Mouse (Mus musculus) inflammation-experienced regulatory T-cells, adult 6 months (primary cell): Measurements from ENCODE around the gene Wnk2. TPM values are rescaled to one million over a fixed set of nuclear protein-coding genes. Genes with fewer than 3 reads are reported as not detected.

Experiments used
- ATAC-seq: one replicate; pipeline ENCODE4 v1.8.0; 2017
- polyA plus RNA-seq, 3 experiments: library from polyadenylated mRNA; unstranded; fragments of 100-300 nt; shearing (Covaris generic); gene quantifications; one replicate each; pipeline ENCODE4 v1.2.1; 2017

The Wnk2 gene
- polyA plus RNA-seq, 3 experiments from 2014 or later: not detected

DNA sequence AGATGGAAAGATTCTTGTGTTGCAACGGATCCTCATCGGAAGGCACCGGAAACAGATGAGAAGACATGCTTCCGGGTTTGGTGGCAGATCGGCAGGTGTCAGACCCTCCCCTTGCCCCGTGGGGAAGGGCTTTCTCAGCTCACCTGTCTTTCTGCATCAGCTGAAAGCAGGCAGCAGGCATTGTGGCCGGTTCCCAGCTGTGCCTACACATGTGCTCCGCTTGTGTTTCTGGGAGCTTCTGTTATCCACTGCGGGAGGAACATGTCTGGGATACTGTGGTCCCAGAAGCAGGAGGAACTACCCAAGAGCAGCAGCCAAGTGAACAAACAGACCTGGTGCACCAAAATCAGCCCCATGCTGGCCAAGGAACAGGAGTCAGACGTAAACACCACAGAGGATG lies 27.7 kb upstream of the Wnk2 start:
- no peak for ATAC-seq

- ATAC-seq: peak; percentile 60
Measured at GRCm38 (mm10) chr13:49172971-49173596, 25.3 kb upstream of the Wnk2 start.

DNA sequence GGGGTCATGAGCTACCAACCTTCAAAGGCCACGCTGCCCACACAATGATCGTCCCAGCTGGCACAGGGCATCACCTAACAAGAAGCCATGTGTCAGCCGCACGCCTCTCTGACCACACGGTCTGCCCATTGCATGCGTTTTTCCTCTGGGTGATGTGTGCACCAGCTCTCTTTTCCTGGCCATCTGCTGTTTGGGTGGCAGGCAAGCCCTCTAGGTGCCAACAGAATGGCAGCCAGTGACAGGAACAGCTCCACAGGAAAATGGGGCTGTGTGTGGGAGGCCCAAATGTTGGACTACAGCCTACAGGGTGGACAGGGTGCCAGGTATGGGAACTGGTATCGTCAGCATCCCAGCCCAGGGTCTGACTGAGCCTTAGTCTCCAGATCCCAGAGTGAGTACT lies 24.5 kb upstream of the Wnk2 start:
- ATAC-seq: no peak

GRCm38 (mm10) chr13:49171729-49172128 lies 23.9 kb upstream of the Wnk2 start:
- no peak for ATAC-seq

- ATAC-seq: no peak
Measured at GRCm38 (mm10) chr13:49170623-49171022, 22.8 kb upstream of the Wnk2 start.

DNA sequence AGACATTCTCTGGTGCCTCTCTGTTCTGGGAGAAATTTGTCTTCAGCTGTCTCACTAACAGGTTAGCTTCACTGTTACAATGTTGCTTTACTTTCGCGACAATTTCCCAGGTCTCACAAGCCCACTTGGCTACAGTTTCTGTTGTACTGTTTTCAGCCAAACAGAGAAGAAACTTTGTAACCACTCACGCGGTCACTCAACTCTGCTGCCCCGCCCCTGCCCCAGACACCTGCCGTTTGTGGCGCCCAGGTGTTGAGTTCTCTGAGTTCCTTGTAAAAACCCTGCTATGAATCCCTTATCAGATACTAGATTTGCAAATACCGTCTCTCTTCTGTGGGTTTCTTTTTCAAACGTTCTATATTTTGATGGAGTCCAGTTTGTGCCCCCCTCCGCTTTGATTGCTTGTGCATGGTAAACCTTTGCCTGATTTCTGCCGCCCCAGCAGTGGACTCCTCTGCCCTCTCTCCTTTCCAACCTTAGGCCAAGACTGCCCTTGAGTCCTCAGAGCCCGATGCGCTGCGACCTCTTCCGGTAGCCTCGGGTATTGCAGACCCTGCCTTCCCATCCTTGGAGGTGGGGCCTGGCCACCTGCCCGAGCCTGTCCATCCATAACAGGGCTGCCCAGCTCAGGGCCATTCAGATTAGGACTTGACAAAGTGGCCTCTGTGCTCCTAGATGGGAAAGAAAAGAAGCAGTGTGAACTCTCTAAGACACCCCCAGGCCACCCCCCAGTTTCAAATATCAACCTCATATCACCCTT lies 21.8 kb upstream of the Wnk2 start:
- ATAC-seq: no peak

- no peak for ATAC-seq
Measured at GRCm38 (mm10) chr13:49167081-49167480, 19.3 kb upstream of the Wnk2 start.

- ATAC-seq: no peak
Measured at GRCm38 (mm10) chr13:49163645-49164044, 15.8 kb upstream of the Wnk2 start.

GRCm38 (mm10) chr13:49162722-49163121 lies 14.9 kb upstream of the Wnk2 start:
- ATAC-seq: no peak

- no peak for ATAC-seq
Measured at GRCm38 (mm10) chr13:49161236-49161635, 13.4 kb upstream of the Wnk2 start.

DNA sequence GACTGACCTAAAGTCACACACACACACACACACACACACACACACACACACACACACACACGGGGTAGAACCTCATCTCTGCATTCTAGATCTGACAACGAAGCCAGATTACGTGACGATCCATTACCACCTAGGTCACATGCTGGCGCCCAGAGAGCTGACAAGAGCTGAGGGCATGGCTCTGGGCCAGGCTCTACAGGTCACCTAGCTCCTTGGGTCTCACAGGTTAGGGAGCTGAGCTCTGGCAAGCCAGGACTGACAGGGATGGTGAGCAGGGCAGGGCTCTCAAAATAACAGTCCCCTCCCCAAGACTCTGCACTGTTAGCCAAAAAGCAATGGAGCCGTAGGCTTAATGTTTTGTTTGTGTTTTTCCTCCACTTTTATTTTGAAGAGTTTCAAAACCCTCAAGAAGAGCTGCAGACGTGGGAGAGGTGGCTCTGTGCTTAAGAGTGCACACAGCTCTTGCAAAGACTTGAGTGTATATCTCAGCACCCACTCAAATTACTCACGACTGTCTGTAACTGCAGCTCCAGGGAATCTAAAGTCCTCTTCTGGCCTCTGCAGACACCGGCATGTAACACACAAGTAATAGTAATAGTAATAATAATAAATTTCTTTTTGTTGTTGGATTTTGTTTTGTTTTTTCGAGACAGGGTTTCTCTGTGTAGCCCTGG lies 10.4 kb upstream of the Wnk2 start:
- no peak for ATAC-seq

GRCm38 (mm10) chr13:49156645-49157044 lies 8.8 kb upstream of the Wnk2 start:
- ATAC-seq: no peak

GRCm38 (mm10) chr13:49154621-49155020 lies 6.8 kb upstream of the Wnk2 start:
- ATAC-seq: no peak

DNA sequence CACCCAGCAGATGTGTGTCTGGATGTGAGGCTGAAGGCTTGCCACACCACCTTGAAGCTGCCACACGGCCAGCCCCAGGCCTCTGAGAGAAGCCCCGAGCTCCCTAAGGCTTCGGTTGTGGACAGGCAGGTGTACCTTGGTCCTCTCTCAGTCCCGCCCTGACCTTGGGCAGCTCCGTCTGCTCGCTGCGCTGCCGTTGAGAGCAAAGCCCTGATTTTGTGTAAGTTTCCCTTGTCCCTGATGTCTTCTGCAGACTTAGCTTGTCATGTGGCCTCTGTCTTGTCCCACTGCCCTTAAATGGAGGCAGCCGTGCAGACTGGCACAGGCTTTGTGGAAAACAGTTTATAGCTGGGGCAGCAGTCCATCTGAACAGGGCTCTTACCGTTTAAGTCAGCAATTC lies 6.2 kb upstream of the Wnk2 start:
- ATAC-seq: no peak

DNA sequence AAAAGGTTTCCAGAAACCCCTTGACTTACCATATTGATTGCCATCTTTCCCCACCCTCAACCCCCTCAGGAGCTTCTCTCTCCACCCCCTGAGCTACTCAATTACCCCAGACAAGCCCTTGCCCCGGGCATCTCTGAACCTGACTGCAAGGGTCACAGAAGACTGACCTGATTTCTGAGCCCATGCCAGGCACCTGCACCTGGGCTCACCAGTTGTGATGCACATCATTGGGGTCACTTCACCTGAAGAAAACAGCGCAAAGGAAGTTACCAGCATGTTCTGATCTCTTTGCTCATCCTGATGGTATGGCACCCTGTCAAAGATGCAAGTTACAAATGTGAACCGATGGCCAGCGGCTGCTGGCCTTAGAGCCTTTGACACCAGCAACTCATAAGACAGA lies 873 bp upstream of the Wnk2 start:
- ATAC-seq: no peak

DNA sequence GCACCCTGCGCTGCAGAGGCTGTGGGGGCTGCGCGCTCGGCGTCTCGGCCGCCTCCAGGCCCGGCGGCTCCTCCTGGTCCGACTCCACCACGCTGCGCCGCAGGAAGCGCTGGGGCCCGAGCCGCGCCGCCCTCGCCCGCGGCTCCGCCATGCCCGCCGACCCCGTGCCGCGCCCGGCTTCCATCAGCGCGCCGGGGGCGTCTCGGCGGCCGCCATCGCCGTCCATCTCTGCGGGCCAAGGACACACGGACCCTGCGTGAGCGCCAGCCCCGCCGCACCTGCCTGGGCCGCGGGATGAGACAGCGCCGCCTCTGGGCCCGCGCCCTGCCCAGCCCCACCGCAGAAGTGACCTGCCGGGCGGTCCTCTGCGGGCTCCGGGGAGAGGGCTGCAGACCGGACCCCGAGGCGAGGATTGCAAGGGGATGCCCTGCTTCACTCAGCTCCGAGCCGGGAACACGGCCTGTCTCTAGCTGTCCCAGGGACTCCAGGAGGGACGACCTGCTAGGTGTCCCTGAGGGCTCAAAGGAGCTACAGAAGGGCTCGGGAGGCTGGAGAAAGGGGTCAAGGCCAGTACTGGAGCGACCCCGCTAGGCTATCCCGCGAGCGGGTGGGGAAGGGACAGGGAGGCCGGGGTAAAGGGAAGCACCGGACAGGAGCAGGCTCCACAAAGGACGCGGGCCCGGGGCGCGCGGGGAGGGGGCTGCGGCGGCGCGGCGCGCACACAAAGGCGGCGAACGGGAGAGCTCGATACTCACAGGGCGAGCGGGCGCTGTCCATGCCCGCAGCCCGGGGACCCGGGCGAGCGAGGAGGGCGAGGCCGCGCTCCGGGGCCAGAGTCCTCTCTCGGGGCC lies 582 bp downstream of the Wnk2 start:
- ATAC-seq: no peak

DNA sequence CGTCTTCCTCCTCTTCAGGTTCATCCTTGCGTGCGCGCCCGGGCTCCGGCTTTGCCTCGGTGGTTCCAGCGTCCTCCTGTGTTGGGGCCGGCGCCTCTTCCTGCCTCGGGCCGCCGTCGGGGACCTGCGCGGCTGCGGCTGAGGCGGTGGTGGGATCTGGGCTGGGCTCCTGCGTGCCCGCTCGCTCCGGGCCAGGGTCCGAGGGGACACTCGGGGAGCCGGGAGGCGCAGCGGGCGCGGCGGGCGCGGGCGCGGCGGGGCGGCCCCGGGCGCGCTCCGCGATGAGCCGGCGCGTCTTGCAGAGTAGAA lies 1.2 kb downstream of the Wnk2 start:
- ATAC-seq: no peak

DNA sequence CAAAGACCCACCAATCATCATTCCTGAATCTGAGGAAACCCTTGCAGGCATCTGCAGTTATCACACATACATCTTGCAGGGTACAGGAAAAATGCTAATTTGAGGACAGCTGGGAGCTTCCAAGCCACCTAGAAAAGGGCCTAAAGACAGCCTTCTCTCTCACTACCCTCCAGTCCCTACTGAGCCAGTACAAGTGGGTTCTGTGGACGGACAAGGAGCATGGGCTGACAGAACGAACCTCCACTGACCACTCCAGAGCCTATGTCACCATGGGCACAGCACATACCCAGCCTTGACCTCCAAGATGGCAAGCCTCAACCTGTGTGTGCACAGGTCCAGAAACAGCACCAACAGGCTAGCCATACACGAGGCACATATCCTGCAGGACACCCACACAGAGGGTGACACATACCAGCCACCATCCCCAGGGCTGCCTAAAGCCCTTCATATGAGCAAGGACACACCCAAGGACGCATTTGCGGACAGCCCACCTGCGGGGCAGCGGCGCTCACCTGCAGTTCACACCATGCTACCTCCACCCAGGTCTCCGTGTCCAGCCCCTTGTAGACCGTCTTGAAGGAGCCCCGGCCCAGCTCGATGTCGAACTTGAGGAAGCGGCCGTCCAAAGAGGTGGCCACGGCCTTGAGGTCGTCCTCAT lies 1.6 kb downstream of the Wnk2 start:
- no peak for ATAC-seq

DNA sequence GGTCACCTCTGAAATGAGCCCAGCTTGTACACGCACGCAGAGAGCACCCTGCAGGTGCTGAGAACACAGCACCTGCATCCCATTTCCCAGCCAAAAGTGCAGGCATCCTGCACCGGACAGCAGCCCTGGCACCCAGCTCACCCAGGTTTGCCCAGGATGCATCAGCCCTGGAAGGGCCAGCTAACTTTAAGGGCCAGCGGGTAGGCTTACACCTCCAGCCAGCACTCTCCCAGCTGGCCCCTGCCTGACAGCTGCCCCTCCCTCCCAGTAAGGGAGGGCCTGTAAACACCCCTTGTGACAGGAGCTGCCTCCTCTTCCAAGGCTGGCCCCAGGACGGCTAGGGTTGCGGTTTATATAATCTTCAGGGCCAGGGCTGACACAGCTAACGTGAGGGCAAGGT lies 2.4 kb downstream of the Wnk2 start:
- ATAC-seq: no peak

DNA sequence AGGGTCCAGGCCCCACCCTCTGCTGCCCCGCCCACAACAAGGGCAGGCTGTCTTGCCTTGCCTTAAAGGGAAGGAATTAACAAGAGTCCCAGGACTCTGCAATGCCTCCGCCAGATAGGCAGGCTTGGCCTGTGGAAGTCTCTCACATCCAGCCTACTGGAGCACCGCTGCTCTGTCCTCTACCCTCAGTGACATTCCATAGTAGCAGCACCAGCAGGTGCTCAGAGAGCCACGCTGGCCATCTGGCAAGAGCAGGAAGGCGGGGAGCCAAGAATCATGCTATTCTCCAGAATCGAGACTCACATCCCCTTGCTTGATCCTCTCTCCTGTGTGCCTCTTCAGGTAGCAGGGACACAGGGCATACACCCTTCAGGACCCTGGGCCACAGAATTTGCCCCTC lies 3.4 kb downstream of the Wnk2 start:
- ATAC-seq: no peak

DNA sequence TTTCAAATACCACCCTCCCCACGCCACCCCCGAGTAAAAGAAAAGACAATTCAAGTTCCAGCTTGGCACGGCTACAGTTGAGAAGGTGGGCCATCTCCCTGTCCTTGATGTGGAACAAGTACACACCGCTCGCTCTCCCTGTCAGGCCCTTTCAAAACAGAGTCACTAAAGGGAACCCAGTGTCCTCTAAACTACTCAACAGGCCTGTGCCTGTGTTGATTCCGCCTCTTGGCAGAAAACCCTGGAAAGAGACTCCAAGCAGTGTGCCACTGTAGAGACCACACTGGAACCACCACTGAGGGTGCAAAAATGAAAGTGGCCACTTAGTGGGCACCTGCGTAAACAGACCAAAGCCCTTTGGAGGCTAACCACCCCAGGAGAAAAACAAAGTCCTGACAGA lies 4.5 kb downstream of the Wnk2 start:
- ATAC-seq: no peak

DNA sequence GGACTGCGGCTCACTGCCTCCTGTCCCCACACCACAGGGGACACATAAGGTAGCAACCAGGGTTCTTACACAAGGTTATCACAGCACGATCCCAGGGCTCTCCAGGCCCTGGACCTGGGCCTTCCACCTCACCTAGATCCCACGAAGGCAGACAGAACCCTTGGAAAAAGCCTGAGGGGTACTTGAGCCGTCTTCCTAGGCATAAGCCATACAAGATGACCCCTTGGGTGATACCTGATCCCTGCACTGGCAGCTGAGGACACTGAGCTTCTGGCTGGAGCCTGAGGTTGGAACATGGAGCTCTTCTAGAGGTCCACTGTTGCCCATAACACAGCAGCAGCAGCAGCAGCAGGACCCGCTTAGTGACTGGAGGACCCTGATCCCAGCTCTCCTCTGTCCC lies 5.4 kb downstream of the Wnk2 start:
- ATAC-seq: no peak

DNA sequence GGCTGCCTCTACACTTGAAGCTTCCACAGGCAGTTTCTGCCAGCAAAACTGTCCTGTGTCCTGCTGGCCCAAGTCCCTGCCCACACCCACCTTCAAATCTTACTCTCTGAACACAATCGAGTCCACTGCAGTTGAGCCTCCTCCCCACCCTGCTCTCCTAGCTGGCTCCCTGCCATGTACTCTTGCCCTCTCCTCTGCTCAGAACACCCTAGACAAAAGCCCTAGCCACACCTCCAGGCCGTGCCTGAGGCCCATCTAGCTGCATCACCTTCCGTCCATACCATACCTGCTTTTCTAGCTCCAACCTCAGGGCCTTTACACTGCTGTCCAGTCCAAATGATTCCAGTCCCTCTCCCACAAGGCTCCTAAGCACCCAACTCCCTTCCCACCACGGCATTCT lies 7.2 kb downstream of the Wnk2 start:
- ATAC-seq: no peak
